Mouse (Mus musculus): ENCODE measurements around the gene Tnni1. TPM values are rescaled to one million over a fixed set of nuclear protein-coding genes. Genes with fewer than 3 reads are reported as not detected.

Gene Tnni1
- total RNA-seq, 1 experiment from 2014 or later, result not detected

GRCm38 (mm10) chr1:135846632-135847031, 67.4 kb downstream of the Tnni1 start:
- DNase-seq, result no peak

- peak; percentile 65 for DNase-seq
Observed at GRCm38 (mm10) chr1:135847139-135847562, 67.9 kb downstream of the Tnni1 start.

DNA sequence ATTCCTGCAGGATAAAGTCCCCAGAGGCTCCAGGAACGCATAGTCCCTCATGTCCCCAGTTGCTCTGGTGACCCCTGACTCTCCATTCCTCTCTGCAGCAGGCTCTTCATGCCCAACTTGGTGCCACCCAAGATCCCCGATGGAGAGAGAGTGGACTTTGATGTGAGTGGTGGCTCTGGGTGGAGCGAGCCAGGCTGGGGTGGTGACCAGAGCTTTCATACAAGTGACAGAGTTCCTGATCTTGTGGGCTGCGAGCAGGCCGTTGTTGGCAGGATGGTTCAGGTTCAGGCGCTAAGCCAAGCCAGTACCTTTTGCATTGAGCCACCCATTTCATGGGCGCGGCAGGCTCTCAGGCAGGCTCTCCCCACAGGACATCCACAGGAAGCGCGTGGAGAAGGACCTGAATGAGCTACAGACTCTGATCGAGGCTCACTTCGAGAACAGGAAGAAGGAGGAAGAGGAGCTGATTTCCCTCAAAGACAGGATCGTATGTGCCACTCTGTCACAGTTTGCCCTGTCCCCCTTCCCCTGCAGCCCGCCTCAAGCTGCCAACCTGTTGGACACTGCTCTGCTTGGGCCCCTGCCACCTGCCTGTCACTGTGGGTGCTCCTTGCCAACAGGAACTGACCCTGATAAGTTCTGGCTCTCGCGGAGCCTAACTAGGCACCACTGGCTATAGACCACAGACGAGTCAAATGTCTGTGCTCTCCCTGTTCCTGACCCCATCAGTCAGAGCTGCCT, 68.5 kb downstream of the Tnni1 start:
- no peak for DNase-seq

DNA sequence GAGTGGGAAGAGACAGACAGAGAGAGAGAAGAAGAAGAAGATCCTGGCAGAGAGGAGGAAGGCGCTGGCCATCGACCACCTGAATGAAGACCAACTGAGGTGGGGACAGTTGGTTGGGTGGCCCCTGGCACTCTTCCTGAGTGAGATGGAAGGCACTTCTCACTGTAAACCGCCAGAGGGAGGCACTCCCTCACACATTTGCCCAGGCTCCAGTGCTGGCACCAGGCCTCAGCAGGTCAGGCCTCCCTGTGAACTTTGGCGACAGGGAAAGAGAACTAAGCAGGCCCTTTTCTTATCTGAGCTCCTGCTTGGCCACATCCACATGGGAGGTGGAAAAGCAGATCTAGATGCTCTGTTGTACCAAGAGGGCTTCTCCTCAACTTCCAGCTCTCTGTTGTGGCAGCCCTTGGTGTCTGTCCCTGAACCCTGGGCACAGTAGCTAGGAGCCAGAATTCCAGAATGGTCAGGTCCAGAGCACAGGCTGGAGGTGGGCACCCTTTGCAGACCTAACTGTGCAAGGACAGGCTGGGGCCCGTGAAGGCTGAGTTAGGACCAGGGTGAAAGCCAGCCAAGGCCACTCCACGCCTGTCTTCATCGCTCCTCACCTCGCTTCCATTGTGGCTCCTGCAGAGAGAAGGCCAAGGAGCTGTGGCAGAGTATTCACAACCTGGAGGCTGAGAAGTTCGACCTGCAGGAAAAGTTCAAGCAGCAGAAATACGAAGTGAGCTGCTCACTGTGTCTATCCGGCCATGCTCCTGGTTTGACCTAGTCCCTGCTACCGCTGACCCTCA, 71.7 kb downstream of the Tnni1 start:
- peak; percentile 73 for DNase-seq

GRCm38 (mm10) chr1:135852044-135852756, 73.0 kb downstream of the Tnni1 start:
- no peak for DNase-seq

DNA sequence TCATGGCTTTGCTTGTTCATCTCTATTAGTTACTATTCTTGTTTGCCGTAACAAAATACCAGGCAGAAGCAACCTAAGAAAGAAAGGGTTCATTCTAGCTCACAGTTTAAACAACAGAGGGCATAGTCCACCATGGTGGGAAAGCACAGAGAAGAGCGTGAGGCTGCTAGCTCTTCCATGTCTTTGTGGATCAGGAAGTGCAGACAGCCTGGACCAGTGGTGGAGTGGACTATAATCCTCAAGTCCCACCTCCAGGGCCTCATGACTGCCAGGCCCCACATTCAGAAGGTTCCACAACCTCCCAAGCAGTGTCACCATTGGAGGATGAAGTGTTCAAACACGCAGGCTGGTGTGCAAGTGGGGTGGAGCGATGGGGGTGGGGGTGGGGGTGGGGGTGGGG, 74.0 kb downstream of the Tnni1 start:
- DNase-seq, result no peak

GRCm38 (mm10) chr1:135854591-135855343, 75.5 kb downstream of the Tnni1 start:
- DNase-seq, result no peak

DNA sequence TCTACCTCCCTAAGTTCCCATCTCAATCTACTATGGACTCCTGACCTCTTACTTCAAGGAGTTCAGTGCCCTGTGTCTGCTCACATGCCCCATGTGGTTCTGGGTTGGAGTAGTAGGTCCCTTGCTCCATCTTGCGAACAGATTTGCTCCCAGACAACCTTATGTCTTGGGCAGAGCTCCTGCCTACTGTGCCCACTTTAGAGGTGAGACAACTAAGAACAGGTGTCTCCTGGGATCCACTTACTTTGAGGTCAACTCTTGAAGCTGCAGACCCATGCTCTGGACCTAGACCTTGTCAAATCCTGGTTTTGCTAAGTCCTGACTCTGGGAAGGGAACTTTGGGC, 76.1 kb downstream of the Tnni1 start:
- no peak for DNase-seq

- DNase-seq, result no peak
Observed at GRCm38 (mm10) chr1:135856070-135856469, 76.8 kb downstream of the Tnni1 start.

DNA sequence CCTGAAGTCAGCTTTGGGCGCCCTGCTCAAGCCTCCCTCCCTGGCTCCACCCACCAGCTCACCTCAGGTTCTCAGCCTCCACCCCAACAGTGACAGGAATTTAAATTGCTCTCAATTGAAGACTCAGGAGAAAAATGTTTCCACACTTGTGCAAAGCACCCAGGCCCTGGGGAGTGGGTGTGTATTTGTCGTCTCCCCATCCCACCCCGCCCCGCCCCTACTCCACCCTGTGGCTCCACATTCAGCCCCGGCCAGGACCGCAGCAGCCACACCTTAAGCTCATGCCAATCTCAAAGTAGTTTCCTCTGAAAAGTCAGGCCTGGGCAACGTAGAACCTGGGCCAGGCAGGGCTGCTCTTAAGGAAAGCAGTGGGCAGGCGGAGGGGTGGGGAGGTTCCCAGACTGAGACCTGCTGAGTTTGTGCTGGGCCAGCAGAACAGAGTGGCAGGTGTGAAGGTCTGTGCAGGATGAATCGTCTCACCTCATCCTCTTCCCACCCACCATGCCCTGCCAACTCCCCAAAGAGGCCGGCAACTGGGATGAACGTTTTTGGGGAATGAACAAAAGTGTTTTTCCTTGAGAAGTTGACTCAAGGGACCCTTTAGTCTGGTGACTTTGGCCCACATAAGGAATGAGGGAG, 78.0 kb downstream of the Tnni1 start:
- DNase-seq, result no peak

DNA sequence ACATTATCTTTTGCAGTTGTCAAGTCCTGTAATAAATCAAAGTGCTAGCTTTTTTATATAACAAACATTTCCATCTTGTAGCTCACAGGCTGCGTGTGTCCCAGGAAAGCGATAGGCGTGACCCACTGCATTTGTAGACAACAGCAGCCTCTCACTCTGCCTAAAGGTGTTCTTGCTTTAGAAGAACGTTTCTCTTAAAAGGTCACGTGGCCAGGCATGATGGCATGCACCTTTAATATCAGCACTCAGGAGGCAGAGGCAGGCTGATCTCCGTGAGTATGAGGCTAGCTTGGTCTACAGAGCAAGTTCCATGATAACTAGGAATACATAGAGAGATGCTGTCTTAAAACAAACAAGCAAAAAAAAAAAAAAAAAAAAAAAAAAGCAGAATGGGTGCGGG, 79.3 kb downstream of the Tnni1 start:
- no peak for DNase-seq

Other genes starting within 250 kb of the Tnni1 start
- 20.6 and 24.8 TPM in 2 replicates for gene Nav1, start 172.1 kb upstream of the Tnni1 start, total RNA-seq (2021)
- gene Csrp1, start 59.4 kb upstream of the Tnni1 start, total RNA-seq (2021), result 70.1 and 88.2 TPM in 2 replicates
- gene Phlda3, start 13.3 kb upstream of the Tnni1 start, total RNA-seq (2021), result 44.9 and 49.5 TPM in 2 replicates
- gene Lad1, start 39.2 kb downstream of the Tnni1 start, total RNA-seq (2021), result 0.45 TPM in 1 of 2 replicates, not detected in the other
- 1.3 and 2.6 TPM in 2 replicates for gene Tnnt2, start 56.9 kb downstream of the Tnni1 start, total RNA-seq (2021)
- not detected in 2 replicates for gene Pkp1, start 139.8 kb downstream of the Tnni1 start, total RNA-seq (2021)
- gene Igfn1, start 226.9 kb downstream of the Tnni1 start, total RNA-seq (2021), result 0.08 TPM in 1 of 2 replicates, not detected in the other
- gene Tmem9, start 228.7 kb downstream of the Tnni1 start, total RNA-seq (2021), result 33.9 and 35.7 TPM in 2 replicates

Measured in adrenal gland, postnatal 14 days (tissue).